Mouse (Mus musculus): Measurements from ENCODE around the gene Vamp8. TPM values are rescaled to one million over a fixed set of nuclear protein-coding genes. Genes with fewer than 3 reads are reported as not detected.

Vamp8 gene
- polyA plus RNA-seq, 1 experiment from 2014 or later, result 450 TPM

- no peak overlapping the region for H3K9ac ChIP-seq (ENCODE audit: low read depth, low read length)
- H3K4me3 ChIP-seq (ENCODE audit: low read depth, low read length), result no peak overlapping the region
- H3K36me3 ChIP-seq (ENCODE audit: control insufficient read depth, insufficient read depth), result no peaks in the 10 kb centered on the region
- no peak overlapping the region for H3K27ac ChIP-seq (ENCODE audit: low read depth, low read length)
- no peak for TF ChIP-seq CTCF (IDR thresholded peaks at IDR 0.05; ENCODE audit: low read depth)
- no peaks in the 10 kb centered on the region for H3K9me3 ChIP-seq (ENCODE audit: control insufficient read depth)
- no peak overlapping the region for H3K4me2 ChIP-seq (replicated peaks; ENCODE audit: low read depth)
- ATAC-seq, result no peak
- H3K4me1 ChIP-seq (replicated peaks; ENCODE audit: control insufficient read depth, insufficient read depth, low read length), result 0 out of 2 replicates have a peak, but pooled peaks cover 3% of the 10 kb centered on the region
- no peaks in the 10 kb centered on the region for H3K27me3 ChIP-seq (replicated peaks; ENCODE audit: control insufficient read depth, insufficient read depth, low read length)
- WGBS, result 84% methylated on average over 12 of the region's 12 CpGs
Measured at GRCm38 (mm10) chr6:72370091-72370490, 20.4 kb downstream of the Vamp8 start.

DNA sequence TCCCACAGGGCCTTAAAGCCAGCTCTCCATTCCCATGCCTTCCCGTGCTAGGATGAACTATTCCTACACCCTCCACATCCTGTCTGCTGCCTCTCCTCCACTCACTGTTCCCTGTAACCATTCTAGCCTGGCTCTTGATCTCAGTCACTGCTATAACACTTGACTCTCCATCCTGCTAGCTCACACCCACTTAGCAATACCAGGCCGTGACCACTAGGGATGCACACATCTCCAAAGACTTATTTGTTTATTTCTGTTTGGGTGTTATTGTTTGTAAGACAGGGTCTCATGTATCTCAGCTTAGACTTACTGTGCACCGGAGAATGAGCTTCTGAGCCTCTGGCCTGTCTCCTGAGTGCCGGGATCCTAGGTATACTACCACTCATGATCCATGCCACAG lies 20.9 kb downstream of the Vamp8 start:
- no peaks in the 10 kb centered on the region for H3K9me3 ChIP-seq (ENCODE audit: control insufficient read depth)
- 0 out of 2 replicates have a peak, but pooled peaks cover 3% of the 10 kb centered on the region for H3K4me1 ChIP-seq (replicated peaks; ENCODE audit: control insufficient read depth, insufficient read depth, low read length)
- no peak overlapping the region for H3K4me2 ChIP-seq (replicated peaks; ENCODE audit: low read depth)
- H3K36me3 ChIP-seq (ENCODE audit: control insufficient read depth, insufficient read depth), result no peaks in the 10 kb centered on the region
- H3K27me3 ChIP-seq (replicated peaks; ENCODE audit: control insufficient read depth, insufficient read depth, low read length), result no peaks in the 10 kb centered on the region
- 85% methylated on average over 4 of the region's 4 CpGs for WGBS
- TF ChIP-seq CTCF (IDR thresholded peaks at IDR 0.05; ENCODE audit: low read depth), result peak; percentile 43
- no peak overlapping the region for H3K4me3 ChIP-seq (ENCODE audit: low read depth, low read length)
- no peak overlapping the region for H3K27ac ChIP-seq (ENCODE audit: low read depth, low read length)
- ATAC-seq, result no peak
- no peak overlapping the region for H3K9ac ChIP-seq (ENCODE audit: low read depth, low read length)

DNA sequence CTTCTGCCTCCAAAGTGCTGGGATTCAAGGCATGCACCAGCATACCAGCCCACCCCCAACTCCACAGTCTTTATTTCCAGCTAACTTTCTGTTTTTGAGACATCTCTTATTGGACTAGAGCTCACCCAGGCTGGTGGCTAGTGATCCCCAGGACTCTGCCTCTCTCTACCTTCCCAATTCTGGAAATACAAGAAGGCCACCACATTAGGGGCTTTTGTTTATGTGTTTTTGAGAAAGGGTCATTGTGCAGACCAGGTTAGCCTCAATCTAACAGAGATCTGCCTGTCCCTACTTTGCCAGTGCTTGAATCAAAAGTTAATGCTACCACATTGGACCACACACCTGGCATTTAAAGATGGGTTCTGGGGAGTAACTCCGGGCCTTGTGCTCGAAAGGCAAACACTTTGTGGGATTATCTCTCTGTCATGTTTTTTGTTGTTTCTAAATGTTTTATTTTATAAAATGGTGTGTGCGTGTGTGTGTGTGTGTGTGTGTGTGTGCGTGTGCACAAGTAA lies 23.0 kb downstream of the Vamp8 start:
- Histone ChIP-seq H3K27ac (ENCODE audit: low read depth, low read length) (no peak overlapping the region), H3K36me3 (ENCODE audit: control insufficient read depth, insufficient read depth) (no peaks in the 10 kb centered on the region), H3K9me3 (ENCODE audit: control insufficient read depth) (no peaks in the 10 kb centered on the region), H3K27me3 (replicated peaks; ENCODE audit: control insufficient read depth, insufficient read depth, low read length) (no peaks in the 10 kb centered on the region), H3K4me3 (ENCODE audit: low read depth, low read length) (no peak overlapping the region), H3K4me1 (replicated peaks; ENCODE audit: control insufficient read depth, insufficient read depth, low read length) (no peaks in the 10 kb centered on the region), H3K9ac (ENCODE audit: low read depth, low read length) (no peak overlapping the region), H3K4me2 (replicated peaks; ENCODE audit: low read depth) (no peak overlapping the region)
- TF ChIP-seq CTCF (IDR thresholded peaks at IDR 0.05; ENCODE audit: low read depth), result no peak
- ATAC-seq, result no peak
- WGBS, result 78% methylated on average over 4 of the region's 4 CpGs

DNA sequence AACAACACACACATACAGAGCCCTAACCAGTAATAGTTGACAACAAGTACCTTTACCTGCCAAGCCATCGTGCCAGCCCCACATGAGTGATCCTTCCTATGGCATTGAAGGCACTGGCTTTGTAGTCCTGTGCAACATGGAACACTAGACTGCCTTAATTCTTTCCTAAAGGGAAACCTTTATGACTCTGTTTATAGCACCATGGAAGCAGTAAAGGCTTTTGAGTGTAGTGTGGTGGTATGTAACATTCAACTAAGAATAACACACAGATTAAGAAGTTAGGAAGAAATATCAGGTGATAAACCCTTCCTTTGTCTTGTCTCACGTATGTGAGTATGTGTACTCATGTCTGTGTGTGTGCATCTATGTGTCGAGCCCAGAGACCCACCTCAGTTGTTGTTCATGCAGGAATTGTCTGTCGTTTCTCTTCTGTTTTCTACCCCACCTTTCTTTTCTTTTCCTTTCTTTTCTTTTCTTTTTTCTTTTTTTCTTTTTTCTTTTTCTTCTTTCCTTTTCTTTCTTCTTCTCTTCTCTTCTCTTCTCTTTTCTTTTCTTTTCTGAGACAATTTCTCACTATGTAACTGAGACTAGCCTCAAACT lies 23.6 kb downstream of the Vamp8 start, which contains the start of gene Rnf181:
Gene Rnf181 (minus strand): TSS at position 113 of the 600 bp plus-strand sequence.
- Histone ChIP-seq H3K9me3 (ENCODE audit: control insufficient read depth) (no peaks in the 10 kb centered on the region), H3K27me3 (replicated peaks; ENCODE audit: control insufficient read depth, insufficient read depth, low read length) (no peaks in the 10 kb centered on the region), H3K4me1 (replicated peaks; ENCODE audit: control insufficient read depth, insufficient read depth, low read length) (no peaks in the 10 kb centered on the region), H3K27ac (ENCODE audit: low read depth, low read length) (no peak within 1 kb of the TSS), H3K36me3 (ENCODE audit: control insufficient read depth, insufficient read depth) (no peaks in the 10 kb centered on the region), H3K9ac (ENCODE audit: low read depth, low read length) (no peak within 1 kb of the TSS), H3K4me3 (ENCODE audit: low read depth, low read length) (no peak within 1 kb of the TSS), H3K4me2 (replicated peaks; ENCODE audit: low read depth) (no peak within 1 kb of the TSS)
- TF ChIP-seq CTCF (IDR thresholded peaks at IDR 0.05; ENCODE audit: low read depth), result no peak
- no peak for ATAC-seq
- WGBS, result 80% methylated on average over 4 of the region's 4 CpGs

- WGBS, result 63% methylated on average over 3 of the region's 3 CpGs
- H3K36me3 ChIP-seq (ENCODE audit: control insufficient read depth, insufficient read depth), result no peaks in the 10 kb centered on the region
- no peak for ATAC-seq
- H3K9me3 ChIP-seq (ENCODE audit: control insufficient read depth), result no peaks in the 10 kb centered on the region
- H3K4me2 ChIP-seq (replicated peaks; ENCODE audit: low read depth), result no peak overlapping the region
- H3K9ac ChIP-seq (ENCODE audit: low read depth, low read length), result no peak overlapping the region
- no peak overlapping the region for H3K27ac ChIP-seq (ENCODE audit: low read depth, low read length)
- no peaks in the 10 kb centered on the region; the same call in 1 of the 2 replicates for H3K4me1 ChIP-seq (replicated peaks; ENCODE audit: control insufficient read depth, insufficient read depth, low read length)
- TF ChIP-seq CTCF (IDR thresholded peaks at IDR 0.05; ENCODE audit: low read depth), result no peak
- H3K27me3 ChIP-seq (replicated peaks; ENCODE audit: control insufficient read depth, insufficient read depth, low read length), result no peaks in the 10 kb centered on the region
- no peak overlapping the region for H3K4me3 ChIP-seq (ENCODE audit: low read depth, low read length)
Measured at GRCm38 (mm10) chr6:72366304-72366703, 24.2 kb downstream of the Vamp8 start.

DNA sequence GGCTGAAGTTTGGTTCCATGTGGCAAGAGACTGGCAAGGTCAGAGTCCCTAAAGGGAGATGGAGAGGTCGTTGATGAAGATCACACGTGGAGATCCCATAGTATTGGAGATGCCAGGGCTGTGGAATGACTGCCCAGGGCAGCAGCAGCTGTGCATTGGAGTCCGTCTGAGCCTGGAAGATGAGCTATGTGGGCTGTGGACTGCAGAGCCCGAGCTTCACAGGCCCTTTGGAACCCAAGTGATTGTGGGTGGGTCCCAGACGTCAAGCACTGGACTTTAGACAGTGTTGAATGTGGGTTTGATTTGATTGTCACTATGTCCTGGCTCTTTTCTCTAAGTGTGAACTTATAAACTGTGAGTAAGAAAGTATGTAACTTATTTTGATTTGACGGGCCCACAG lies 25.5 kb downstream of the Vamp8 start:
- no peaks in the 10 kb centered on the region for H3K9me3 ChIP-seq (ENCODE audit: control insufficient read depth)
- no peak for ATAC-seq
- TF ChIP-seq CTCF (IDR thresholded peaks at IDR 0.05; ENCODE audit: low read depth), result no peak
- 48% methylated on average over 6 of the region's 6 CpGs for WGBS
- H3K4me2 ChIP-seq (replicated peaks; ENCODE audit: low read depth), result no peak overlapping the region
- no peaks in the 10 kb centered on the region; the same call in 1 of the 2 replicates for H3K36me3 ChIP-seq (ENCODE audit: control insufficient read depth, insufficient read depth)
- H3K27me3 ChIP-seq (replicated peaks; ENCODE audit: control insufficient read depth, insufficient read depth, low read length), result no peaks in the 10 kb centered on the region
- H3K27ac ChIP-seq (ENCODE audit: low read depth, low read length), result no peak overlapping the region
- H3K4me3 ChIP-seq (ENCODE audit: low read depth, low read length), result no peak overlapping the region
- no peak overlapping the region for H3K9ac ChIP-seq (ENCODE audit: low read depth, low read length)
- H3K4me1 ChIP-seq (replicated peaks; ENCODE audit: control insufficient read depth, insufficient read depth, low read length), result peaks cover 5% of the 10 kb centered on the region; the same call in 1 of the 2 replicates
